Mouse (Mus musculus): Measurements from ENCODE around the gene Ttc7b.
A peak's percentile ranks its signal among the peaks of the same experiment; 100 is the strongest.

DNA sequence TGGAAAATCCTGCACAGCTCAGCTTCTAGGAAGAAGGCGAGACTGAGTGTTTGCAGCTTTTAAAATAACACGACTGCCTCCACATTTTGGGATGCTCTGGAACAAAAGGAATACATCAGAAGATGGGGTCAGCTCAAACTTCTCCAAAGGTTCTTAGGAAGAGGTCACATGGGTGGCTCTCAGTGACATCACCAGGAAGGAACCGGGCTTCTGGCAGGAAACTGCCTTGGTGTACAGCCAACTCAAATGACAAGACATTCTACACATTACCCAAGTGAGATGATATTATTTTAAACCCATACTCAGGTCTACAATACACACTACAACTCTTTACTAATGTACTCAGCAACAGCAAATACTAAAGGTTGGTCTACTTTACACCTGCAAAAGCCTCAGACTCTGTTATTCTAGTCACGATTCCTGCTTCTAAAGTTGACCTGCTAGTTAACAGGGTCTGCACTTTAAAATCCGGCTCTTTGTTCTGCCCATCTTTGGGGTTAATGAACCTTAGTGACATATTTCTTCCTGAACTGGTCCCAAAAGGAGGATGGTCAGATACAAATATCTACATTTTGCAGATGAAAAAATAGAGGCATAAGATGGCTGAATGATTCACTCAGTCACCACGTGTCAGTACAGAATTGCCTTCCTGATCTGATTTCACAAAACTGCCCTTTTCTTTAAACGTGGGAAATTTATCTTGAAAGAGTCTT is 18.0 kb upstream of the Ttc7b start:
- no peak for TF ChIP-seq MAX (IDR thresholded peaks at IDR 0.05; ENCODE audit: low read depth)
- no peak for TF ChIP-seq POLR2A (IDR thresholded peaks at IDR 0.05; ENCODE audit: insufficient read length, low read depth)
- TF ChIP-seq POLR2AphosphoS2 (IDR thresholded peaks at IDR 0.05; ENCODE audit: insufficient read length, low read depth) = no peak
- TF ChIP-seq CEBPB (IDR thresholded peaks at IDR 0.05; ENCODE audit: insufficient read depth, poor library complexity, severe bottlenecking) = no peak
- TF ChIP-seq E2F4 (IDR thresholded peaks at IDR 0.05; ENCODE audit: insufficient read depth) = no peak
- TF ChIP-seq MYOD1 (IDR thresholded peaks at IDR 0.05; ENCODE audit: control insufficient read depth in 1 of 3, insufficient read length in 2 of 3, low read depth in 2 of 3) = no peak
- TF ChIP-seq USF1 (IDR thresholded peaks at IDR 0.05; ENCODE audit: low read depth) = peak; percentile 51
- no peak for TF ChIP-seq TCF12 (IDR thresholded peaks at IDR 0.05; ENCODE audit: insufficient read depth, poor library complexity, severe bottlenecking)
- no peak for TF ChIP-seq MYOG (IDR thresholded peaks at IDR 0.05; ENCODE audit: control insufficient read depth in 1 of 3, insufficient read depth in 1 of 3, insufficient read length in 2 of 3, low read depth in 2 of 3)
